Mouse (Mus musculus) right cerebral cortex, postnatal 4 days (tissue): Measurements from ENCODE around the gene Fbxw26.
"Not testable (repeated sequence)": the region's sequence is repeated elsewhere in the genome, so short reads cannot be mapped to it uniquely, and the experiment has no call there.

Source experiments
- DNase-seq: peaks from one replicate; pipeline ENCODE4 v3.0.0-alpha.2; 2022

Gene Fbxw26

DNA sequence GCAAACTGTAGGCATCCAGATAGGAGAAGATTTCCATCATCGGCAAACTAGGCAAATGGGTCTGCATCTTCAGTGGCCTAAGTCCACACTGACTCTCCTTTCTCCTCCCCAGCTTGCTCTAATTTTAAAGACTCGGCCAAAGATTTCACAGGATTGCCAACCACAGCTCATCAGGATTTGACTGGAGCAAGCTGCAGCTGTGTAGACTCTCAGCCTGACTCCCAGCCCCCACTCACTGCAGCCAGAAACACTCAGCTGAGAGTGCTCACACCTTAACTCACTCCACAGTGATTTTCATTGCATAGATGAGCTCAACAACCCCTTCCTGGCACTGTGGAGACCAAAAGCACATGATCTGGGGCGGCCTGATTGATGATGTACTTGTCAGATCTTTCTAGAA, at the start of gene Fbxw26:
Gene Fbxw26, minus strand, starts transcription at position 101 of the 400 bp plus-strand sequence.
- DNase-seq: not testable (repeated sequence)

GRCm38 (mm10) chr9:109795221-109795620, 49.3 kb upstream of the Fbxw26 start:
- no peak for DNase-seq

DNA sequence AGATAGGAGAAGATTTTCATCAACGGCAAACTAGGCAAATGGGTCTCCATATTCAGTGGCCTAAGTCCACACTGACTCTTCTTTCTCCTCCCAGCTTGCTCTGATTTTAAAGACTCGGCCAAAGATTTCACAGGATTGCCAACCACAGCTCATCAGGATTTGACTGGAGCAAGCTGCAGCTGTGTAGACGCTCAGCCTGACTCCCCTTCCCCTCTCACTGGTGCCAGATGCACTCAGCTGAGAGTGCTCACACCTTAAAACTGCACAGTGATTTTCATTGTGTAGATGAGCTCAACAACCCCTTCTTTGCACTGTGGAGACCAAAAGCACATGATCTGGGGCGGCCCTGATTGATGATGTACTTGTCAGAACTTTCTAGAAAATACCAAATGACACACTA, 44.7 kb upstream of the Fbxw26 start, which contains the start of gene Fbxw27:
Gene Fbxw27, minus strand, starts transcription at position 101 of the 400 bp plus-strand sequence.
- not testable (repeated sequence) for DNase-seq

- DNase-seq: not testable (repeated sequence)
Observed at GRCm38 (mm10) chr9:109766841-109767240, 21.0 kb upstream of the Fbxw26 start.

GRCm38 (mm10) chr9:109702600-109702999, 43.3 kb downstream of the Fbxw26 start, which contains the start of gene Fbxw18:
TSS of gene Fbxw18 (minus strand) at chr9:109702700.
- DNase-seq: not testable (repeated sequence)

DNA sequence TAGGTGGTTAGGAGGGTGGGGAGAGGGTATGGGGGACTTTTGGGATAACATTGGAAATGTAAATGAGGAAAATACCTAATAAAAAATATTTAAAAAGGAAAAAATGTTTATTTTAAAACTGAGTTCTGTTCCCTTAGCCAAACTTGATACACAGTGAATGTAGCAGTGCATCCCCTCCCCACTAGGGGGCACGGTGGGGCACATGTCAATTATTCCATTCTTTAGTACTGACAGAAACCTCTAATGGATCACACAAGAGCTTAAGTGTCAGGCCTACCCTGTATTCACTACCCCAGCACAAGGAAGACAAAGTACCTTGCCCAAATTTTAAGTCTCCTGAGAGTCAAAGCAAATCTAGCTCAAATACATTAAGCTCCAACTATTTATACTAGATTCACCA, 60.6 kb downstream of the Fbxw26 start:
- peak; percentile 33 for DNase-seq
